Mouse (Mus musculus): ENCODE measurements around the gene Tbc1d1.

The Tbc1d1 gene

GRCm38 (mm10) chr5:64393530-64393929 is 237.4 kb downstream of the Tbc1d1 start:
- DNase-seq = no peak

GRCm38 (mm10) chr5:64398155-64398554 is 242.1 kb downstream of the Tbc1d1 start:
- DNase-seq = no peak

- DNase-seq = no peak
These were observed 244.6 kb downstream of the Tbc1d1 start for GRCm38 (mm10) chr5:64400742-64401141.
